Mouse (Mus musculus): ENCODE data around the gene Cyp1b1. TPM values are rescaled to one million over a fixed set of nuclear protein-coding genes. Genes with fewer than 3 reads are reported as not detected.

Gene Cyp1b1
- total RNA-seq, 2 experiments from 2014 or later, result 5.9 to 8.0 TPM

- DNase-seq, result no peak
- intact Hi-C loops (cut with DNase I), result no loop called here
Measured at GRCm38 (mm10) chr17:79714368-79714895, 429 bp downstream of the Cyp1b1 start.

- intact Hi-C loops (cut with DNase I), result no loop called here
- DNase-seq, result no peak
Measured at GRCm38 (mm10) chr17:79713643-79714367, 1.1 kb downstream of the Cyp1b1 start.

DNA sequence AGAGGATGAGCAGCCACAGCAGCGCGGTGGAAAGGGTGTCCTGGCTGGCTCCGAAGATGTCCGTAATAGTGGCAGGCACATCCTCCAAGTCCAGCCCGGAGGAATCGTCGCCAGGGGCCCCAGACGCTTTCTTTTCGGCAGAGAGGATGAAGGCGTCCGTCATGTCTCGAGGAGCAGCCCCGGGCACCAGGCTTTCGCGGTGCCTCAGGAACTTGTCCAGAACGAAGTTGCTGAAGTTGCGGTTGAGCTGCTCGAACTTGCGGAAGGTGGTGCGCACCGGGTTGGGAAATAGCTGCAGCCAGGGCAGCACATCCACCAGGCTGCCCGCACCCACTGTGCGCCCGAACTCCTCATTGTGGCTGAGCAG lies 1.6 kb downstream of the Cyp1b1 start:
- intact Hi-C loops (cut with DNase I), result no loop called here

DNA sequence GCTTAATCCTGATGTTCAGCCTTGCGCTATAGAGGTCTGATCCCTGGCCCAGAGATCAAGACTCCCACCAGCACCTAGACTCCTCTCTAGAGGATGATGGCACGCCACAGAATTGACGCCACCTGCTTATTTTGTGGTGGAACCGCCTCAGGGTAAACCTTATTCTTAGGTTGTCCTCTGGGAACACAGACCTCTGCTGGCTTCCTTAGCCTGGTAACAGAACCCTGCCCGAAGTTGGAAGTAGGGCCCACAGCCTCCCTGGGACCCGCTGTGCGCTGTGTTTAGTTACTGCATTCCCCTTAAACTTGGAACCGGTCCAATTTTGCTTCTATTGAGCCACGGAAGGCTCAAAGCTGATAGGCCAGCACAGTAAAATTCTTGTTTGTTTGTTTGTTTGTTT lies 2.3 kb downstream of the Cyp1b1 start:
- no peak for DNase-seq
- intact Hi-C loops (cut with DNase I), result no loop called here

More for the DNA sequence above, 1.6 kb downstream of the Cyp1b1 start:
- DNase-seq, result no peak

- DNase-seq, result no peak
- intact Hi-C loops (cut with DNase I), result no loop called here
Measured at GRCm38 (mm10) chr17:79711944-79712343, 2.9 kb downstream of the Cyp1b1 start.

GRCm38 (mm10) chr17:79710246-79710842 lies 4.5 kb downstream of the Cyp1b1 start:
- peak; percentile 51 for DNase-seq
- intact Hi-C loops (cut with DNase I), result no loop called here

GRCm38 (mm10) chr17:79709718-79710117 lies 5.1 kb downstream of the Cyp1b1 start:
- DNase-seq, result no peak
- intact Hi-C loops (cut with DNase I), result no loop called here

DNA sequence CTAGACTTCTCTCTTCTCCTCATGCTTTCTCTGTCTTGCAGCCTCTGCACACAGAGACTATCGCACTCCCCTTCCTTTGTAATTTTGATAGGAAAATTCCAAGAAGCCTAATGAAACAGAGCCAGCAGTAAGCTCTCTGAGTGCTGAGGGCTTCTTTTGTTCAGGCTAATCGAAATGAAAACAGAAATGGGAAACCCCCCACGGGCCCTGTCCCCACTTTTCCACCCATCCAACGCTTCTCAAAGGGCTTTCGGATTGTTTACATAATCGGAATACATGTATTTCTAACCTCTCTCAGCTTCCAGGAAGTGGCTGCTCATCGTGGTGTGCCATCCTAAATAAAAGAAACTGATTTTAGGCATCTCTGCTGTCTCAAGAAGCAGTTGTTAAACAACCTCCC lies 6.7 kb downstream of the Cyp1b1 start:
- intact Hi-C loops (cut with DNase I), result no loop called here
- no peak for DNase-seq

- intact Hi-C loops (cut with DNase I), result no loop called here
- no peak for DNase-seq
Measured at GRCm38 (mm10) chr17:79705671-79706455, 9.0 kb downstream of the Cyp1b1 start.

GRCm38 (mm10) chr17:79700871-79701270 lies 14.0 kb downstream of the Cyp1b1 start:
- intact Hi-C loops (cut with DNase I), result no loop called here
- DNase-seq, result no peak

DNA sequence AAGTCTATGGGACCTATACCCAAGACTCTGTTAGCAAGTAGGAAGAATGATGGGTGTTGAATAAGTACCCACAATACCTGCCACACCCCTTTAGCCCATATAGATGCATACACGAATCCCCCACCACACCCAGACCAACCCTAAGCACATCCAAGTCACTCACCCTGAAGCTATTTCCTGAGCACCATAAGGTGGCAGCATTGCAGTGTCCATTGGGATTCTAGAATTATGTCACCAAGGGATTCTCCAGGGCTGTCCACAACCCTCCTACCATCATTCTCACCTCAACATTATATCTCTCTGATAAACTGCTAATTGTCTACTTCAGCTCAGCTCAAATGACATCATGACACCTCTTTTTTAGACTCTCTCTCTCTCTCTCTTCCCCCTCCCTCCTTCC lies 15.7 kb downstream of the Cyp1b1 start:
- intact Hi-C loops (cut with DNase I), result no loop called here
- no peak for DNase-seq

GRCm38 (mm10) chr17:79695541-79695940 lies 19.3 kb downstream of the Cyp1b1 start:
- intact Hi-C loops (cut with DNase I), result no loop called here
- DNase-seq, result no peak

DNA sequence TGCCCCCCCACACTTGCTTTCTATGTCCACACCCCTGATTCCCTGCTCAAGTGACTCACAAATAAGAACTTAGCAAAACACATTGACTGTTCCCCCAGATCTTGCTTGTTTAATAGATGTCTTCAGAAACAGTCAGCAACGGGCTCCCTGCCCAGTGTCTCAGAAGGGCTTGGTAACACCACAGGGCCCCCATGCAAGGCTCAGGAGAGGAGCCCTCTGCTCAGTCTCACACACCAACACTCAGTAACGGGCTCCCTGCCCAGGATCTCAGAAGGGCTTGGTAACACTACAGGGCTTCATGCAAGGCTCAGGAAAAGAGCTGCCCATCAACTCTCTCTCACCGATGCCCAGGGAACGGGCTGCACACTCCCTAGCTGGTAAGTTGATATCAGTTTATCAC lies 19.8 kb downstream of the Cyp1b1 start:
- no peak for DNase-seq
- intact Hi-C loops (cut with DNase I), result no loop called here

GRCm38 (mm10) chr17:79670837-79671236 lies 44.0 kb downstream of the Cyp1b1 start:
- intact Hi-C loops (cut with DNase I), result no loop called here
- no peak for DNase-seq

GRCm38 (mm10) chr17:79664106-79664417 lies 50.8 kb downstream of the Cyp1b1 start:
- intact Hi-C loops (cut with DNase I), result loop anchor here (5.0 kb wide), 1 partner anchor 528 kb away; no protein-coding TSS in a partner anchor
- no peak for DNase-seq

- no peak for DNase-seq
- intact Hi-C loops (cut with DNase I), result loop anchor here (2.0 to 5.0 kb wide), 2 partner anchors 177 to 529 kb away; no protein-coding TSS in a partner anchor
Measured at GRCm38 (mm10) chr17:79663393-79664105, 51.3 kb downstream of the Cyp1b1 start.

DNA sequence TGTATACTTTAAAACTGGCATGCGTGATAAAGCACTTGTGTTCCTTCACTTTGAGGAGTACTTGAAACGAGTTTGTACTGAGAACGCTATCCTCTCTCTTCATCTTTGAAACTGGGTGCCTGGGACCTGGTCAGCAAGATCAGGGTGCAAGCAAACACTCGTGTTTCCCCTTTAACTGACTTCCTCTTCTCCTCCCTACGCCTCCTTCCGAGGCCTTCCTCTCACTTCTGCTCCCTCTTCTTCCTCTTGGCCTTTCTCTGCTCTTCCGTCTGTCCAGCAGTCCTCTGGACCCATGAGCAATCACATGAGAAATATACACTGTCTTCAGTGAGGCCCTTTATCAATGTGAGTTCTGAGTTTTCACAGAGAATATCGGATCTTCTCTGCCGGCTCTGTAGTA lies 53.0 kb downstream of the Cyp1b1 start:
- DNase-seq, result no peak
- intact Hi-C loops (cut with DNase I), result loop anchor here (2.0 to 5.0 kb wide), 2 partner anchors 179 to 530 kb away; no protein-coding TSS in a partner anchor

DNA sequence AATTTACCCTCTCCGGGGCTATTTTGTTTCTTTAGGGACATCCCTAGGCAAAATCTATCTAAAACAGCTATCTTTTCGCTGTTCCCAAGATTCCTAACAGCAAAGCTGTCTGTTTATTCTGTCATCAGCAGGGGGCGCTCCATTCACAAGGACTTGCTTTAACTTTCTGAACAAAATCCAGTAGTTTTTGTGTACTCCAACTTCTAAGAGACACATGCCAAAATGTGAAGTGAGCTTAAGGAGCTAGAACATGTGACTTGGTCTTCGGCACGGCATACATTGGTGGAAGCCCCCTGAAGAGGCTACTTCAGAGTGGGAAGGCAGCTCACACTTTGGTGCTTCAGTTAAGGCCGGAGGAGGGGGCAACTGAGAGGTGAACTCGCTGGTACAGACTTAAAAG lies 53.5 kb downstream of the Cyp1b1 start:
- intact Hi-C loops (cut with DNase I), result loop anchor here (5.0 kb wide), 1 partner anchor 531 kb away; no protein-coding TSS in a partner anchor
- DNase-seq, result peak; percentile 72

DNA sequence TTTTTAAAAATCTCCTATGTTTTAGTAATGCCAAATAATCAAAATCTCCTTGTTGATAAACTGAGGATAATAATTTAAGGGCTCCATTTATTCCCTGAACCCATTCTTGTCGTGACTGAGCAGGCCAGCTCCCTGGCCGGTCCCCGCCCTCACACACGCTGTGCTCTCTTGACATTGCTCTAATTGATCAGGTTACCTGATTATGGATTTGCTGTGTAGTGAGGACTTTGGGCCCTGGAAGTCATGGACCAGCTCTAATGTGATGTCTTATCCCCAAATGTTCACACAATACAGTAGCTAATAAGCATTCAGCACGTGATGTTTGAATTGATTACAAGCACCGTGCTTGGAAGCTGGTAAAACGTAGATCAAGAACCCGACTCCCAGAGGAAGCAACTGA lies 56.0 kb downstream of the Cyp1b1 start:
- intact Hi-C loops (cut with DNase I), result no loop called here
- no peak for DNase-seq

DNA sequence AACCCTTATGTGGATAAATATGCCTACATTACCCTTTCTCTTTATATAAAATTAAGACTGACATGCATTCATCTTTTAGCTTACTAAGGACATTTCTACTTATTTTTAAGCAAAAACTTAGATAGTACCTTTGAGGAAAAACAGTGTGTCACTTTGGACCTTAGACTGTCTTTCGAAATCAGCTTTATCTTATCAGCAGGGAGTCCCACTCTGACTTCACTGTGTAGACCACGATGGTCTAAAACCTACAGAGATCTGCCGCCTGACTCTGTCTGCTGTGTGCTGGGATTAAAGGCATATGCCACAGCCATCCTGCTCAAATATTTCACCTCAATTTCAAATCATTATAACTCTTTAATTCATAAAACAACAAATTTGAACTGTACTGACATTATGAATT lies 56.4 kb downstream of the Cyp1b1 start:
- intact Hi-C loops (cut with DNase I), result no loop called here

GRCm38 (mm10) chr17:79657785-79658184 lies 57.1 kb downstream of the Cyp1b1 start:
- intact Hi-C loops (cut with DNase I), result no loop called here

More for the DNA sequence above, 56.4 kb downstream of the Cyp1b1 start:
- no peak for DNase-seq

More at GRCm38 (mm10) chr17:79657785-79658184, 57.1 kb downstream of the Cyp1b1 start:
- DNase-seq, result no peak
